Mouse (Mus musculus): Measurements from ENCODE around the gene Sun2.

- TF ChIP-seq CTCF (IDR thresholded peaks at IDR 0.05) = no peak
- TF ChIP-seq EP300 (IDR thresholded peaks at IDR 0.05; ENCODE audit: insufficient read depth, low read depth, low read length) = peak; percentile 44; the same call in 1 of the 2 replicates
Measured at GRCm38 (mm10) chr15:79774117-79775027, 32.0 kb upstream of the Sun2 start.

Measured in heart, adult 2 months (tissue).